8 mouse cellular contexts compared by ENCODE assay signal in the genomic region with DNA sequence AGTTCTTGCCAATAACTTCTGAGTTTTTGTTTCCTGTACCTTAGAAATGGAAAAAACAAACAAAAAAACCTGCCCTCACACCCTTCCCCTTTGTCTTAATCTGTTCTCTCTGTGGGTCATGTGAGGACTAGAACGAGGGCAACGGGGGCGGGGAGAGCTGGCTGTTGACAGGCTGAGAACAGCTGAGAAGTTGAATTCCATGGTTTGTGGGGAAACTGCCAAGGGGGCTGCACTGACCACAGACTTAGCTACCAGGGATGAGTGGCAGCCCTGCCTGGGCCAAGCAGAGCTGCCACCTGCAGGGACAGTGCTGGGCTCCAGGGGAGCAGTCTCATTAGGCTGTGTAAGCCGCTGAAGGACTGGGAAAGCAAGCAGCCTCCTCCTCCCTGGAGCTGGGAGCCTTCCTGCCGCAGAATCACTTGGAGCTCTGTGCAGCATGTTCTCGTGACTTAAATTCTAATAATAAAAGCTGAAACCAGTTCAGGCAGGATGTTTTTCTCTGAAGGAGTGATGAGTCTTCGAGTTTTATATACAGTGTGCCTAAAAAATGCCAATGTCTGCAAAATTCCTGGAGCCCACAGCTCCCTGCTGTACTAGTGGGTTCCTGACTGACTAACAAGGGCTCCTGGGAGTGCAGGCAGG.
DNase-seq lines count a peak whose midpoint lies in the region; ATAC-seq lines count a peak whose summit lies in the region.

No protein-coding gene starts in this region.

- H3K27ac ChIP-seq in forebrain, embryonic 16.5 days (ENCODE audit: low read length): peak overlapping the region; percentile 60
- H3K27ac ChIP-seq in liver, embryonic 13.5 days: peak overlapping the region; percentile 53
- H3K27ac ChIP-seq in neural tube, embryonic 11.5 days (ENCODE audit: low read depth, low read length): no peak overlapping the region

- 21% methylated on average over 7 of the region's 7 CpGs for WGBS in forebrain, embryonic 16.5 days
- 39% methylated on average over 7 of the region's 7 CpGs for WGBS in liver, embryonic 13.5 days (ENCODE audit: insufficient replicate concordance)
- 49% methylated on average over 7 of the region's 7 CpGs for WGBS in neural tube, embryonic 11.5 days

- no peak overlapping the region for H3K9ac ChIP-seq in forebrain, embryonic 16.5 days (replicated peaks; ENCODE audit: low read depth, low read length)
- H3K9ac ChIP-seq in liver, embryonic 13.5 days: no peak overlapping the region
- no peak overlapping the region for H3K9ac ChIP-seq in neural tube, embryonic 11.5 days (ENCODE audit: low read length)

- intact Hi-C loops in heart, postnatal 14 days (cut with DNase I): loop anchor here (5.0 kb wide), 1 partner anchor 40 kb away; no protein-coding TSS in a partner anchor

- DNase-seq in urinary bladder, adult 18-20 months (ENCODE audit: low spot score in 2 of 2): peak; percentile 42 to 45
- no peak for DNase-seq in urinary bladder, adult 2 months (ENCODE audit: low spot score)
- peak; percentile 77 to 86 for DNase-seq in heart, postnatal 14 days
- peak; percentile 68 to 82 for DNase-seq in kidney, postnatal 4 days
- no peak for DNase-seq in liver, embryonic 13.5 days
- DNase-seq in neural tube, embryonic 11.5 days (ENCODE audit: low spot score): peak; percentile 35
- DNase-seq in thymus, postnatal 25 days: peak; percentile 21

- H3K9me3 ChIP-seq in forebrain, embryonic 16.5 days (ENCODE audit: control insufficient read depth, low read length): no peaks in the 10 kb centered on the region
- H3K9me3 ChIP-seq in liver, embryonic 13.5 days (replicated peaks): no peaks in the 10 kb centered on the region
- H3K9me3 ChIP-seq in neural tube, embryonic 11.5 days (ENCODE audit: control insufficient read depth, low read length): no peaks in the 10 kb centered on the region

- peaks cover 11% of the 10 kb centered on the region for H3K4me1 ChIP-seq in forebrain, embryonic 16.5 days (replicated peaks; ENCODE audit: control insufficient read depth, insufficient read depth, low read length)
- peaks cover 18% of the 10 kb centered on the region for H3K4me1 ChIP-seq in liver, embryonic 13.5 days (replicated peaks)
- no peaks in the 10 kb centered on the region for H3K4me1 ChIP-seq in neural tube, embryonic 11.5 days (ENCODE audit: control insufficient read depth, insufficient read depth, low read length)

- no peak overlapping the region for H3K4me2 ChIP-seq in forebrain, embryonic 16.5 days (ENCODE audit: low read length)
- H3K4me2 ChIP-seq in liver, embryonic 13.5 days: no peak overlapping the region
- no peak overlapping the region for H3K4me2 ChIP-seq in neural tube, embryonic 11.5 days (ENCODE audit: low read depth)

- H3K27me3 ChIP-seq in forebrain, embryonic 16.5 days (replicated peaks; ENCODE audit: control insufficient read depth, insufficient read depth, low read length): no peaks in the 10 kb centered on the region
- H3K27me3 ChIP-seq in liver, embryonic 13.5 days: no peaks in the 10 kb centered on the region
- no peaks in the 10 kb centered on the region for H3K27me3 ChIP-seq in neural tube, embryonic 11.5 days (ENCODE audit: control insufficient read depth, insufficient read depth, low read length)

- no peak overlapping the region for H3K4me3 ChIP-seq in forebrain, embryonic 16.5 days (replicated peaks; ENCODE audit: low read length)
- H3K4me3 ChIP-seq in liver, embryonic 13.5 days (replicated peaks): no peak overlapping the region
- no peak overlapping the region for H3K4me3 ChIP-seq in neural tube, embryonic 11.5 days (ENCODE audit: low read depth, low read length)

- no peaks in the 10 kb centered on the region for H3K36me3 ChIP-seq in forebrain, embryonic 16.5 days (ENCODE audit: control insufficient read depth, insufficient read depth)
- peaks cover 16% of the 10 kb centered on the region for H3K36me3 ChIP-seq in liver, embryonic 13.5 days
- H3K36me3 ChIP-seq in neural tube, embryonic 11.5 days (ENCODE audit: control insufficient read depth, insufficient read depth, low read length): peaks cover 2% of the 10 kb centered on the region; the same call in 1 of the 2 replicates

- peak; percentile 93 for ATAC-seq in forebrain, embryonic 16.5 days
- ATAC-seq in liver, embryonic 13.5 days (ENCODE audit: low read depth): peak; percentile 53
- no peak for ATAC-seq in neural tube, embryonic 11.5 days (ENCODE audit: insufficient read depth, low FRiP score, low TSS enrichment)

Comparison
In these comparisons a context has a peak if more than half of its experiments do, and no peak if none do; other contexts are left out.
1. DNase-seq: peak in urinary bladder, adult 18-20 months (2 of 2), heart, postnatal 14 days (2 of 2), kidney, postnatal 4 days (2 of 2), neural tube, embryonic 11.5 days (single experiment) and thymus, postnatal 25 days (single experiment); none in urinary bladder, adult 2 months (single experiment) and liver, embryonic 13.5 days (single experiment).